Mouse (Mus musculus) Patski (cell line): ENCODE measurements around the gene Mpp2. TPM values are rescaled to one million over a fixed set of nuclear protein-coding genes. Genes with fewer than 3 reads are reported as not detected.

Experiments used
- ATAC-seq: fragments of 100-300 bp; one replicate; pipeline ENCODE4 v1.8.0; 2021
- CTCF ChIA-PET: fragments of 350-600 bp; sonication (Branson Sonifier 250); formaldehyde crosslinking; loops from one replicate; lab custom pipeline; 2022; ENCODE audit warnings: inconsistent platforms; lab: Charles Lee
- POLR2A ChIA-PET: fragments of 350-600 bp; sonication (Branson Sonifier 250); formaldehyde crosslinking; loops from one replicate; lab custom pipeline; 2022; ENCODE audit warnings: antibody characterized with exemption, inconsistent platforms; lab: Charles Lee
- DNase-seq: peaks from one replicate; pipeline ENCODE4 v3.0.0-alpha.2; 2011; ENCODE audit warnings: low read depth, low spot score
- H3K27me3 ChIP-seq: fragments of 371-371 bp; one replicate; pipeline ENCODE4 v1.5.1; 2021
- CTCF ChIP-seq: fragments of 100-300 bp; IDR thresholded peaks from one replicate; pipeline ENCODE4 v1.5.1; 2021
- in situ Hi-C: fragments of 300-500 bp; cut with MboI; formaldehyde crosslinking; loops from 3 replicates; pipeline ENCODE4 v1.11.1; 2018; ENCODE audit warnings: low pct_unique_long_range_greater_than_20kb, mixed read lengths
- polyA plus RNA-seq: library from polyadenylated mRNA; unstranded; gene quantifications from one replicate; pipeline ENCODE4 v1.2.3, GENCODE M21; 2021

Gene Mpp2
- polyA plus RNA-seq, 1 experiment from 2014 or later: 16.9 TPM

DNA sequence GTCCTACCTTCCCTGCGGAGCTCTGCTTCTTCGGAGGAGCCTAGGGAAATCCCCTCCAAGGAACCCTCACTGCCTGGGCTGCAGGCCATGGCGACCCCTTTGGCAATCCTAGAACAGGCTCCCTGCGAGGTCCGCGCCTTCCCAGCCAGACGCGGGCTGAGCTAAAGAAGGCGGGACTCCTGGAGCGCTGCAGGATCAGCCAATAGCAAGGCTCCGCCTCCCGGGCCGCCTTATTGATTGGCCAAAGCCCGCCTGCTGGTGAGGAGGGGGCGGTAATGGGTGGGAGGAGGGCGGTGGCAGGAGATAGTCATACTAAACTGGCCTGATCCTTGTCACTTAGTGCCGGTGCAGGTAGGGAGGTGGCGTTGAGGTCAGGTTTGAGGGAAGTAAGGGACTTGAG is 6.0 kb downstream of the Mpp2 start:
- ATAC-seq (no peak), DNase-seq (no peak)
- TF ChIP-seq CTCF: no peak
- in situ Hi-C loops: no loop called here
- CTCF ChIA-PET: interaction anchor here (2.0 kb wide), 1 partner anchor 22 kb away, joined by 4 read pairs; no protein-coding TSS in a partner anchor
- H3K27me3 ChIP-seq: no peaks in the 10 kb centered on the region
- POLR2A ChIA-PET: interaction anchor here (1.0 kb wide), 1 partner anchor 15 kb away, joined by 6 read pairs; no protein-coding TSS in a partner anchor

DNA sequence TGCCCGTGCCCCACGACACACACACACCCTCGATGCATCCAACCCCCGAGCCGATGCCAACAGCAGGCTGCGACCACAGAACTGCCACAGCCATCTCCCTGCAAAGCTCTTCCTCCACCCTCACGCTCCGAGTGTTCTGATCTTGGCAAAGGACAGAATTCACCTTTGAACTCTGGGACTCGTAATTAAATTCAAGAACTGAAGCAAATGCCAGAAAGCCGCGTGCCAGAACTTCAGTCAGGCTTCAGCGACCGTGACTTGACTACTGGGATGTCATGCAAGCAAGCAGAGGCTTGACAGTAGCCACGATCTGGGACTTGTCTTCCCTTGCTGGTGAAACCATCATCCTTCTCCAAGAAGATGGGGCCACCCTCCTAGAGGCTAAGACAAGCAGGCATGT is 14.6 kb downstream of the Mpp2 start:
- in situ Hi-C loops: no loop called here
- no peak for TF ChIP-seq CTCF
- ATAC-seq (no peak), DNase-seq (no peak)
- H3K27me3 ChIP-seq: no peaks in the 10 kb centered on the region
- POLR2A ChIA-PET: no interaction called here
- CTCF ChIA-PET: interaction anchor here (1.6 kb wide), 1 partner anchor 29 kb away, joined by 4 read pairs; no protein-coding TSS in a partner anchor

DNA sequence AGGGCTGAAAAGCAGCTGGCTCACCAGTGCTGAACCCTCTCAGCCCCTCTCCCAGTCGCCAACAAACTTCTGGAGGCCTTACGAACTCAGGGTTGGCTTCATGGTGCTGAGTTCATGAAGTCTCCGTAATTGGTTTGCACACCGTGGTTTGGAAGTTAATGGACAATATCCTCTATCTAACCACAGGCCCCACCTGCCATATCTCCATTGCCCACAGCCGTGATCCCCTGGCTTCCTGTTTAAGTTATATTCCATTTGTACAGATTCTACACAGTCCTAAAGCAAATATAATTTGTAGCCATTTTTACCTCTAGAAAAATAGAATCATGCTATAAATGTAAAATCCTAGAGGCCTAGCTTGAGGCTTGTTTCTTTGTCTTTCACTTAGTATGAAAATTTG is 15.6 kb downstream of the Mpp2 start:
- DNase-seq (no peak), ATAC-seq (no peak)
- ChIA-PET POLR2A (interaction anchor here (1.2 kb wide), 1 partner anchor 11 kb away, joined by 4 read pairs; no protein-coding TSS in a partner anchor), CTCF (interaction anchor here (1.6 kb wide), 1 partner anchor 30 kb away, joined by 4 read pairs; no protein-coding TSS in a partner anchor)
- in situ Hi-C loops: no loop called here
- no peak for TF ChIP-seq CTCF
- H3K27me3 ChIP-seq: no peaks in the 10 kb centered on the region

DNA sequence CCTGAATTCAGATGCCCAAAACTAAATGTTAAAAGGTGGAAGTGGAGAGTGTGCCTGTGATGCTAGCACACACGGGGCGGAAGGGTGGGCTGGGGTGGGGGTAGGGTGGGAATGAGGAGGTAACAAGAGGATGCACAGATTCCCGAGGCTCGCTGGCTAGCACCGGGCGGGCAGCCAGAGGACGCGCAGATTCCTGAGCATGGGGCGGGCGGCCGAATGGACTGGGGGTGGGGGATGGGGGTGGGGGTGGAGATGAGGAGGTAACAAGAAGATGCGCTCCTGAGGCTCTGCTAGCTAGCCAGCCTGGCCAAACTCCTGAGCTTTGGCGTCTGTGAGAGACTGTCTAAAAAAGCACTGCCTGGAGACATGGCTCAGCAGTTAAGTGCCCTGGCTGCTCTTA is 17.9 kb downstream of the Mpp2 start:
- TF ChIP-seq CTCF: no peak
- DNase-seq (no peak), ATAC-seq (no peak)
- ChIA-PET CTCF (no interaction called here), POLR2A (interaction anchor here (0.5 kb wide), 1 partner anchor 213 kb away, joined by 3 read pairs; no protein-coding TSS in a partner anchor)
- no peaks in the 10 kb centered on the region for H3K27me3 ChIP-seq
- in situ Hi-C loops: no loop called here

DNA sequence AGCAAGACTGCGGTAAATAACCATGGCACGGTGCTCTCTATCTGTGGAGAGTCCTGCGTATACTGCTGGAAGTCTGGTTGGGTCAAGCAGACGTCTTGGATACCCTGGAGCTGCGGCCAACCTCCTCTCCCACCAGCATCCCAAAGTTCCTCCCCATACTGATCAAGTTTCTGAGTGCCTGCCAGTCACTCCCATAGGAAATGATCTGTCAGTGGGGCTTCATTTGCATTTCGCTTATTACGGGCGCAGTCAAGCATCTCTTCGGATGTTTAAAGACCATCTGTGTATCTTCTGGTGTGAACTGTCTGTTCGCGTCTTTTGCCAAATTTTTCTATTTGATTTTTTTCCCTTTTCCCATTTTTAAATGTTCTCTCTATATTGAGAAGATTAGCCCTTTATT is 18.7 kb downstream of the Mpp2 start:
- no peaks in the 10 kb centered on the region for H3K27me3 ChIP-seq
- in situ Hi-C loops: loop anchor here (5.0 kb wide), 1 partner anchor 68 kb away; no protein-coding TSS in a partner anchor
- ATAC-seq (no peak), DNase-seq (no peak)
- TF ChIP-seq CTCF: no peak
- ChIA-PET CTCF (interaction anchor here (1.1 to 2.7 kb wide), 3 partner anchors 15 to 198 kb away, joined by 3 to 7 read pairs (median 6); no protein-coding TSS in a partner anchor), POLR2A (no interaction called here)

DNA sequence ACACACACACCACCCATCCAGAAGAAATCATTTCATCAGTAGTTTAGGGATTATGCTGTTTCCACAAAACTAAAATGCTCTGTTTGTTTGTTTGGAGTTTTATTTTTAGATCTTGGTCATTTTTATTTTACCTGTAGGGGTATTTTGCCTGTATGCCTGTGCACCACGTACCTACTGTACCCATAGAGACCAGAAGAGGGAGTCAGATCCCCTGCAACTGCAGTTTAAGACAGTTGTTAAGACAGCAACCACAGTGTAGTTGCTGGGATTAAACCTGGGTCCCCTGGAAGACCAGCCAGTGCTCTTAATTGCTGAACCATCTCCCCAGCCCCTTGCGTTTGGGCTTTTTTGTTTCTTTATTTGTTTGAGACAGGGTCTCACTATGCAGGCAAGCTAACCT is 19.3 kb downstream of the Mpp2 start:
- H3K27me3 ChIP-seq: no peaks in the 10 kb centered on the region
- TF ChIP-seq CTCF: peak; percentile 60
- ChIA-PET POLR2A (interaction anchor here (0.6 kb wide), 1 partner anchor 52 kb away, joined by 3 read pairs; no protein-coding TSS in a partner anchor), CTCF (interaction anchor here (1.1 to 2.7 kb wide), 3 partner anchors 15 to 198 kb away, joined by 3 to 7 read pairs (median 6); no protein-coding TSS in a partner anchor)
- ATAC-seq: no peak
- in situ Hi-C loops: loop anchor here (5.0 kb wide), 1 partner anchor 68 kb away; no protein-coding TSS in a partner anchor
- DNase-seq: no peak

DNA sequence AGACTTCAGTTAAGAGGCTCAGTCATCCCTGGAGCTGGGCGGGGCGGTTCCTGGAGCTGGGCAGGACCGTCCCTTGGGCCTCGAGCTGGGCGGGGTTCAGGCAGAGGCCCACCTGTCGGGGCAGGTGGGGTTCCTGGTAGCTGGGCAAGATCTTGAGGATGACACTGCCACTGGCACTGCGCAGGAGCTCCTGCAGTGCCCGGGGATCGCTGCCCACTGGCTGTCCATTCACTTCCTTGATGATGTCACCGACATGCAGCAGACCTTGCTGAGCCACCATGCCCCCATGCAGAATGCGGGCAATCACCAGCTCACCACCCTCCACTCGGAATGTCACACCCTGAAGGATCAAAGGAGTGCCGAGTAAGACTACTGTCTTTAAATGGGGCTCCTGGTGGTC is 25.2 kb downstream of the Mpp2 start:
- no peak for TF ChIP-seq CTCF
- CTCF ChIA-PET: interaction anchor here (0.7 to 1.8 kb wide), 2 partner anchors 9 to 33 kb away, joined by 3 to 6 read pairs; no protein-coding TSS in a partner anchor
- DNase-seq (no peak), ATAC-seq (no peak)
- no peaks in the 10 kb centered on the region for H3K27me3 ChIP-seq
- in situ Hi-C loops: no loop called here
- POLR2A ChIA-PET: no interaction called here

DNA sequence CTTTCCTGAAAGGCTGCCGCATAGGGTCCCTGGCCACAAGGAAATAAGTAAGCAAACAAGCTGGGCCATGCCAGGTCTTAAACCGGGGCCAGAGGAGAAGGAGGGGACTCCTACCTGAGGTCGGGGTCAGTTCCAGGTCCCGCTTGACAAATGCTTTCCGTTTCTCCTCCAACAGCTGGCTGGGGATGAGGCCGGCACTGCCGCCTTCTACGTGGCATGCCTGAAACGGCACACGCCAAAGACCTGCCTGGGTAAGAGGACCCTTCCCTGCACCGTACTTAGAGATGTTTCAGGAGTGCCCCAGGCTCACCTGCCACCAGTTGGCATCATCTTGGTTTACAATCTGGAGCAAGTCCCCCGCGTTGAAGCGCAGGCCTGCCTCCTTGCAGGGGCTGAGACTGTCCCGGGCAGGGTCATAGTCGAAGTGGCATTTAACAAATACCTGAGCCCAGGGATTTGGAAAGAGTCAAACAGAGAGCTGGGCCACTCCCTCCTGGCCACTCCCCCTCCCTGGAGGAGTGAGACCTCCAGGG is 26.3 kb downstream of the Mpp2 start:
- no peaks in the 10 kb centered on the region for H3K27me3 ChIP-seq
- no peak for TF ChIP-seq CTCF
- DNase-seq (no peak), ATAC-seq (no peak)
- in situ Hi-C loops: no loop called here
- CTCF ChIA-PET: interaction anchor here (0.7 to 3.3 kb wide), 7 partner anchors 9 to 77 kb away, joined by 3 to 9 read pairs (median 7); no protein-coding TSS in a partner anchor
- POLR2A ChIA-PET: interaction anchor here (0.9 kb wide), 1 partner anchor 186 kb away, joined by 3 read pairs; no protein-coding TSS in a partner anchor

DNA sequence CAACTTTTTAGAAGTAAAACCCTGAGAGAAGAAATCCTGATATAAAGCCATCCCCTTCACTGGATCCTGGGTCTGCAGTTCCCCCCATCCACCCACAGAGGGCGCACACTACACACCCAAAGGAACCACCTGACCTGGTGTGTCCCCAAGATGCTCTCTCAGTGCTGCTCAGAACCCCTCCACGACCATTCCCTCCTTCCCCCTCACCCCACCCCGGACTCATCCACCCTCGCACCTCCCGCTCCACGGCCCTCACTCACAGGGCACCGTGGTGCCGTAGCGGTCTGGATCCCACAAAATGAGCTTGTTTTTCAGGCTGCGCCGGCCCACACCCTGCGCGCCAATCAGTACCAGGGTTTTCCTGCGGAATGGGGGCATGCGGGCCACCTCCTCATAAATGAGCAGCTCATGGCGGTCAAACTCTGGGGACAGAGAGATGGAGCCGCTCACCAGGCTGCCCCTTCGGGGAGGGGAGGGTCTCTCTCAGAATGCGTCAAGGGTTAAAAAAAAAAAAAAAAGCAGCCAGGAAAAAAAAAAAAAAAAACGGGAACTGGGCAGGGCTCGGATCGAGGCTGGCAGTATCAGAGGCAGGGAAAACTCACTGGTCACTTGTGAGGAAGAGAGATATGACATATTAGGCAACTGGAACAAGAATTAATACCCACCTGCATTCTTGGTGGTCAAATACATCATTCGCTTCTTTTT is 26.9 kb downstream of the Mpp2 start:
- DNase-seq (no peak), ATAC-seq (no peak)
- H3K27me3 ChIP-seq: no peaks in the 10 kb centered on the region
- TF ChIP-seq CTCF: peak; percentile 95
- CTCF ChIA-PET: interaction anchor here (0.7 to 3.3 kb wide), 9 partner anchors 9 to 79 kb away, joined by 3 to 9 read pairs (median 6); no protein-coding TSS in a partner anchor
- POLR2A ChIA-PET: interaction anchor here (0.9 to 1.0 kb wide), 2 partner anchors 98 to 187 kb away, joined by 3 to 6 read pairs; no protein-coding TSS in a partner anchor
- in situ Hi-C loops: no loop called here

DNA sequence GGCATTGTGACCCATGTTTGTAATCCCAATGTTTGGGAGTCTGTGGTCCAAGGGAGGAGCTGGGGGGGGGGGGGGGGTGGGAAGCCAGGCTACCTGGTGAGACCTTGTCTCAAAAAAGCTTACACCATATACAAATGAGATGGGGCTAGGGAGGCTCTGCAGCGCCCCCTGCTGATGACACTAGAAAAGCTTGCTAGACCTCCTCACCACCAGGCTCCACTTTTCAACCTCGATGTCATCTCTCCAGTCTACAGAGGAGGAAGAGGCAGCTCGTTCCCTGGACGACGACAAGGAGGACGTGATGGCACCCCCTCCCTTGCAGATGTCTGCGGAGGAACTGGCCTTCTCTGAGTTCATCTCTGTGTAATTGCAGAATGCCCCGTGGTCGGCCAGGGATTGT is 34.5 kb downstream of the Mpp2 start:
- no peak for DNase-seq
- TF ChIP-seq CTCF: peak; percentile 76
- ChIA-PET CTCF (interaction anchor here (1.1 to 2.9 kb wide), 5 partner anchors 9 to 87 kb away, joined by 3 to 26 read pairs (median 3); partner anchors contain the start of gene Cd300lg), POLR2A (interaction anchor here (0.5 to 1.1 kb wide), 2 partner anchors 14 to 374 kb away, joined by 3 read pairs; no protein-coding TSS in a partner anchor)
- no peak for ATAC-seq
- no peaks in the 10 kb centered on the region for H3K27me3 ChIP-seq
- in situ Hi-C loops: no loop called here
